Mouse (Mus musculus) cerebellum, adult 2 months (tissue): Measurements from ENCODE around the gene Cnbp. TPM values are rescaled to one million over a fixed set of nuclear protein-coding genes. Genes with fewer than 3 reads are reported as not detected.

ENCODE experiments used
- DNase-seq, 2 experiments: peaks; one replicate each; pipeline ENCODE4 v3.0.0; 2021
- H3K27ac ChIP-seq: fragments of 200-500 bp; 2 replicates; pipeline ENCODE4 v1.5.1; 2012; ENCODE audit warnings: low read length, control low read depth, inconsistent platforms; ENCODE audit not compliant: insufficient read depth
- H3K27me3 ChIP-seq: fragments of 200-500 bp; 2 replicates; pipeline ENCODE4 v1.6.1; 2012; ENCODE audit warnings: inconsistent platforms, mild to moderate bottlenecking, low read length, moderate library complexity; ENCODE audit not compliant: control insufficient read depth, insufficient read depth
- H3K4me1 ChIP-seq: fragments of 200-500 bp; 2 replicates; pipeline ENCODE4 v1.6.1; 2011; ENCODE audit warnings: low read length; ENCODE audit not compliant: control insufficient read depth, insufficient read depth
- H3K4me3 ChIP-seq: fragments of 200-500 bp; replicated peaks from 2 replicates; pipeline ENCODE3; 2011; ENCODE audit warnings: mild to moderate bottlenecking, low read depth, low read length, control low read depth; ENCODE audit not compliant: insufficient read depth
- CTCF ChIP-seq: fragments of 200-500 bp; IDR thresholded peaks from 2 replicates; pipeline ENCODE4 v1.5.1; 2011; ENCODE audit warnings: low read depth, mild to moderate bottlenecking, control low read depth, low read length, moderate library complexity, borderline replicate concordance; ENCODE audit not compliant: insufficient read depth
- POLR2A ChIP-seq: fragments of 200-500 bp; IDR thresholded peaks from 2 replicates; pipeline ENCODE4 v1.6.1; 2011; ENCODE audit warnings: low read length, control low read depth, borderline replicate concordance; ENCODE audit not compliant: insufficient read depth
- WGBS: fragments of 180-500 bp; shearing (Covaris S2); methylation state at CpG from one replicate; pipeline ENCODE4 v1.1.7; 2018; 5-methylcytosine and 5-hydroxymethylcytosine counted together
- polyA plus RNA-seq: library from polyadenylated mRNA; depleted of rRNA; stranded (reverse); fragments of >200 nt; gene quantifications from 2 replicates; pipeline ENCODE4 v1.2.3, GENCODE M21; 2012; rRNA removed

Gene Cnbp
- polyA plus RNA-seq, 1 experiment: 347 TPM

- TF ChIP-seq CTCF (no peak), POLR2A (no peak)
- no peak for DNase-seq
- Histone ChIP-seq H3K4me1 (peaks cover 45% of the 10 kb centered on the region), H3K4me3 (no peak overlapping the region), H3K27me3 (no peaks in the 10 kb centered on the region), H3K27ac (no peak overlapping the region)
- 61% methylated on average over 2 of the region's 2 CpGs for WGBS
These were observed 53.6 kb downstream of the Cnbp start for GRCm38 (mm10) chr6:87797321-87797720.

- DNase-seq: peak in 1 of 2 experiments; percentile 13
- Histone ChIP-seq H3K4me3 (no peak overlapping the region), H3K27ac (no peak overlapping the region), H3K27me3 (no peaks in the 10 kb centered on the region), H3K4me1 (peaks cover 50% of the 10 kb centered on the region)
- TF ChIP-seq POLR2A: no peak
- TF ChIP-seq CTCF: no peak
- WGBS: 63% methylated on average over 6 of the region's 6 CpGs
These were observed 54.5 kb downstream of the Cnbp start for GRCm38 (mm10) chr6:87796251-87796880.

GRCm38 (mm10) chr6:87795385-87796150, 55.3 kb downstream of the Cnbp start:
- no peak overlapping the region for H3K4me3 ChIP-seq
- TF ChIP-seq CTCF: no peak
- no peak for TF ChIP-seq POLR2A
- H3K27ac ChIP-seq: no peak overlapping the region
- WGBS: 35% methylated on average over 6 of the region's 6 CpGs
- no peaks in the 10 kb centered on the region for H3K27me3 ChIP-seq
- H3K4me1 ChIP-seq: peaks cover 53% of the 10 kb centered on the region
- DNase-seq: peak; percentile 66 to 79

- H3K4me1 ChIP-seq: peaks cover 57% of the 10 kb centered on the region
- no peak overlapping the region for H3K4me3 ChIP-seq
- TF ChIP-seq CTCF: no peak
- no peak for TF ChIP-seq POLR2A
- WGBS: 29% methylated on average over 10 of the region's 10 CpGs
- 0 out of 2 replicates have a peak overlapping the region, but pooled peaks have one; percentile 1 for H3K27ac ChIP-seq
- H3K27me3 ChIP-seq: no peaks in the 10 kb centered on the region
- DNase-seq: peak; percentile 84 to 88
These were observed 56.9 kb downstream of the Cnbp start for GRCm38 (mm10) chr6:87793821-87794510.

Other genes starting within 250 kb of the Cnbp start
- gene Aplf, start 178.9 kb downstream of the Cnbp start, polyA plus RNA-seq: 4.6 and 5.0 TPM in 2 replicates
- gene Efcc1, start 120.2 kb downstream of the Cnbp start, polyA plus RNA-seq: 4.0 and 4.5 TPM in 2 replicates
- 0.49 and 0.68 TPM in 2 replicates for gene Gp9, start 73.0 kb downstream of the Cnbp start, polyA plus RNA-seq
- 18.9 and 19.4 TPM in 2 replicates for gene Rab43, start 38.9 kb downstream of the Cnbp start, polyA plus RNA-seq
- gene Gm45140, start 15.3 kb downstream of the Cnbp start, polyA plus RNA-seq: 4.9 and 5.7 TPM in 2 replicates
- gene Isy1, start 12.3 kb downstream of the Cnbp start, polyA plus RNA-seq: 36.2 and 36.4 TPM in 2 replicates
- gene Copg1, start 36.7 kb upstream of the Cnbp start, polyA plus RNA-seq: 262 and 265 TPM in 2 replicates
- 45.9 and 49.9 TPM in 2 replicates for gene Hmces, start 62.8 kb upstream of the Cnbp start, polyA plus RNA-seq
- 37.1 and 38.2 TPM in 2 replicates for gene H1fx, start 130.5 kb upstream of the Cnbp start, polyA plus RNA-seq
- 408 and 418 TPM in 2 replicates for gene Rab7, start 194.2 kb upstream of the Cnbp start, polyA plus RNA-seq
- 151 and 167 TPM in 2 replicates for gene Rpn1, start 233.4 kb upstream of the Cnbp start, polyA plus RNA-seq